ENCODE assay signal across 15 mouse cellular contexts in the genomic region with DNA sequence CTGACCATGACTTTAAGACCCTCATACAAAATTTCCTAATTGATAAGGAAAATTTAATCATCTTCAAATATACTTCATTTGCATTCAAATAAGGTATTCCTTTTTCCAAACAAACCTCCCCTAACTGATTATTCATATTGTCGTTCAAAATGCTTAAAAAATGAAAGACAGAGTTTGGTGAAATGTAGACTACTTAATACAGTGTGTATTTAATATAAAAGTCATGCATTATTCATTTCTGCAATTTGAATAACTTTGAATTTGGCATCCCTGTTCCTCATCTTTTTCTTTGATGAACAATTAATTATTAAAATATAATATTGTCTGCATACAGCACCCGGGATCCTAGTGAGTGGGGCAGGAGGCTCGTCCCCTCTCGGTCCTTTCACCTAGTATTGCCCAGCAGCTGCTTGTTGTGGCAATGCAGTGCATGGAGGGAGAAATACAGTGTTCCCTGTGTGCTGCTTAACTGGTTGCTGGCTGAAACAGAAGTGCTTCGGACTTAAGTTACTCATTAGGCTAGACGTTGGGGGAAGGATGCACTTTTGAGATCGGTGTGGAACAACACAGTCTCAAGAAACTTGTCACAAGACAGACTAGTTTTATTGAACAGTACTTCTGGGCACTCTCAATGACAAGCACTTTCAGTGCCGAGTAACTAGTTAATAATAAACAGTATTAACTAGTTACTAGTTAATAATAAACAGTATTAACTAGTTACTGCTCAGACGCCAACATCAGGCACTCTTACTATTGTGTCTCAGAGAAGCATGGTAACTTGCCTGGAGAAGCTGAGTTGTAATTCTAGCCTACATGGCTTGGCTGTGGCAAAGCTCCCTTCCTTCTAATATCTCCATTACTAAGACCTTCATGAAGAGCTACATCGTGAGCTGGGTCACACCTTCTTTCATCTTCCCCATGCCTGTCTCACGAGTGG.
A peak's percentile ranks its signal among the peaks of the same experiment; 100 is the strongest.
DNase-seq lines count a peak whose midpoint lies in the region; ATAC-seq lines count a peak whose summit lies in the region.
"Had no signal": no experiment of that assay in that cellular context is flagged by ENCODE, and none has a peak within 500 bp of the region (broad histone marks: within the 10 kb centered on the region; RNA-seq: fewer than 3 reads in every experiment).

No protein-coding gene starts in this region.

- H3K4me1 ChIP-seq in midbrain, embryonic 15.5 days: 0 out of 2 replicates have a peak, but pooled peaks cover 2% of the 10 kb centered on the region
- H3K4me1 ChIP-seq in midbrain, embryonic 10.5 days: peaks cover 13% of the 10 kb centered on the region
- H3K4me1 ChIP-seq: neural tube, embryonic 12.5 days had no signal

- no peak overlapping the region for H3K9ac ChIP-seq in midbrain, embryonic 15.5 days
- H3K9ac ChIP-seq: lung, embryonic 14.5 days; neural tube, embryonic 12.5 days had no signal

- no peaks in the 10 kb centered on the region for H3K36me3 ChIP-seq in midbrain, embryonic 15.5 days (replicated peaks)
- no peaks in the 10 kb centered on the region for H3K36me3 ChIP-seq in midbrain, embryonic 10.5 days
- H3K36me3 ChIP-seq: limb, embryonic 10.5 days; neural tube, embryonic 12.5 days had no signal

- peak; percentile 53 for ATAC-seq in midbrain, embryonic 15.5 days (replicated peaks)
- ATAC-seq: hindbrain, postnatal 0 days had no signal

- H3K4me3 ChIP-seq in midbrain, embryonic 15.5 days: no peak overlapping the region
- no peak overlapping the region for H3K4me3 ChIP-seq in midbrain, embryonic 10.5 days
- H3K4me3 ChIP-seq: limb, embryonic 10.5 days; neural tube, embryonic 12.5 days had no signal

- no peaks in the 10 kb centered on the region for H3K9me3 ChIP-seq in midbrain, embryonic 15.5 days
- no peaks in the 10 kb centered on the region for H3K9me3 ChIP-seq in midbrain, embryonic 10.5 days (replicated peaks)
- H3K9me3 ChIP-seq: limb, embryonic 10.5 days; neural tube, embryonic 12.5 days had no signal

- WGBS in midbrain, embryonic 15.5 days: 72% methylated on average over 11 of the region's 11 CpGs
- 88% methylated on average over 11 of the region's 11 CpGs for WGBS in midbrain, embryonic 10.5 days

- H3K27ac ChIP-seq in midbrain, embryonic 15.5 days: no peak overlapping the region
- H3K27ac ChIP-seq in midbrain, embryonic 10.5 days (replicated peaks): no peak overlapping the region
- H3K27ac ChIP-seq: hindbrain, postnatal 0 days; limb, embryonic 10.5 days; neural tube, embryonic 12.5 days had no signal

- no peak for DNase-seq in midbrain, embryonic 10.5 days (ENCODE audit: low spot score)
- DNase-seq in kidney, adult 8-10 months: peak; percentile 68 to 88
- peak; percentile 42 to 76 for DNase-seq in kidney, postnatal 25 days
- DNase-seq in ovary, adult 18-20 months (ENCODE audit: low spot score): no peak
- no peak for DNase-seq in heart, adult 11 months
- DNase-seq in right cerebral cortex, postnatal 14 days: no peak
- DNase-seq: adrenal gland, postnatal 36 days; cerebellum, adult 9-10 months; heart, postnatal 4 days; lung, embryonic 14.5 days; thymus, postnatal 14 days had no signal

- H3K4me2 ChIP-seq in midbrain, embryonic 15.5 days: no peak overlapping the region
- H3K4me2 ChIP-seq: lung, embryonic 14.5 days; neural tube, embryonic 12.5 days had no signal

- no peaks in the 10 kb centered on the region for H3K27me3 ChIP-seq in midbrain, embryonic 15.5 days (replicated peaks)
- H3K27me3 ChIP-seq in midbrain, embryonic 10.5 days (ENCODE audit: low read depth, poor library complexity, severe bottlenecking): no peaks in the 10 kb centered on the region
- H3K27me3 ChIP-seq: neural tube, embryonic 12.5 days had no signal

Comparison
In these comparisons a context has a peak if more than half of its experiments do, and no peak if none do; other contexts are left out.
1. DNase-seq: peak in kidney, adult 8-10 months (2 of 2) and kidney, postnatal 25 days (2 of 2); none in midbrain, embryonic 10.5 days (single experiment), ovary, adult 18-20 months (single experiment), heart, adult 11 months (single experiment) and right cerebral cortex, postnatal 14 days (single experiment).